Mouse (Mus musculus): ENCODE results near the gene Gng11. TPM values are rescaled to one million over a fixed set of nuclear protein-coding genes. Genes with fewer than 3 reads are reported as not detected.

The Gng11 gene
- polyA plus RNA-seq, 1 experiment, result 10.7 TPM

DNA sequence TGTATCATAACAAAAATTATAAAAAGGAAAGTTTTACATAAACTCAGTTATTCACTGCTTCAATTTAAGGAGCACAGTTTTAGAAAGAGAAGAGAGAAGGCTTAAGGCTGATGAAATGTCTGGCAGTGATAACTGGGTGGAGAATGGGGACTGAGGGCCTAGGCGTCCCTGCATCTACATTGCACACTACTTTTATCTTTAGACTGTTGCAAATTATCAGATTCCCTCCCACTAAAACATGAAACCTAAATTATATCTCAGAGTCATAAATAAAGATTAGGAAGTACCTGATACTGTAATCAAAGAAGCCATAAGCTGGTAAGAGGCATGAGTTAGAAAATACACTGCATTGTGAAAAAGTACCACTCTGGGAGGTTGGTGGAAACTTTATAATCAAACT lies 38.1 kb downstream of the Gng11 start:
- H3ac ChIP-seq (ENCODE audit: control insufficient read depth, insufficient read length, low read depth), result no peak overlapping the region
- no peaks in the 10 kb centered on the region for H3K79me2 ChIP-seq (ENCODE audit: control insufficient read depth, insufficient read depth)
- no peak overlapping the region for H3K4me3 ChIP-seq (ENCODE audit: insufficient read depth, poor library complexity, severe bottlenecking)
- no peaks in the 10 kb centered on the region for H3K79me3 ChIP-seq (ENCODE audit: low read depth)
- TF ChIP-seq MYOD1 (IDR thresholded peaks at IDR 0.05; ENCODE audit: control insufficient read depth, insufficient read length, low read depth), result no peak
- no peaks in the 10 kb centered on the region for H3K36me3 ChIP-seq (ENCODE audit: control insufficient read depth, insufficient read depth)
- no peaks in the 10 kb centered on the region for H3K27me3 ChIP-seq (ENCODE audit: control insufficient read depth, insufficient read depth, insufficient read length)

DNA sequence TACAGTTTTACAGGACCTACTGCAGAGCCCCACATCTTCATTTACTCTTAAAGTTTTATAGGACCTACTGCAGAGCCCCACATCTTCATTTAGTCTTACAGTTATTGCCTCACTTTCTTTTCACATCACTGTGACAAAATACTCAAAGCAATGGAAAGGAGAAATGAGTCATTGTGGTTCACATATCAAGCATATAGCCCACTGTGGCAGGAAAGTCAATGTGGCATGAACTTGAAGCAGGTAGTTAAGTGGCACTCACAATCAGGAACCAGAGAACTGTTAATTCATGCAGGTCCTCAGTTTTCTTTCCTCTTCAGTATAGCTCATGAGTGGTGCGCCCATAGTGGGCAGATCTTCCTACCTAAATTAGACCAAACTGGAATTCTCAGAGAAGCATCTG lies 43.5 kb downstream of the Gng11 start:
- Histone ChIP-seq H3K36me3 (ENCODE audit: control insufficient read depth, insufficient read depth) (no peaks in the 10 kb centered on the region), H3K4me3 (ENCODE audit: insufficient read depth, poor library complexity, severe bottlenecking) (no peak overlapping the region), H3K79me2 (ENCODE audit: control insufficient read depth, insufficient read depth) (no peaks in the 10 kb centered on the region), H3ac (ENCODE audit: control insufficient read depth, insufficient read length, low read depth) (no peak overlapping the region), H3K79me3 (ENCODE audit: low read depth) (no peaks in the 10 kb centered on the region), H3K27me3 (ENCODE audit: control insufficient read depth, insufficient read depth, insufficient read length) (no peaks in the 10 kb centered on the region)
- TF ChIP-seq USF1 (IDR thresholded peaks at IDR 0.05; ENCODE audit: low read depth) (no peak), CEBPB (IDR thresholded peaks at IDR 0.05; ENCODE audit: low read depth) (no peak), CTCF (IDR thresholded peaks at IDR 0.05; ENCODE audit: control insufficient read depth, insufficient read depth, insufficient read length) (no peak), MAX (IDR thresholded peaks at IDR 0.05) (no peak), MYOD1 (IDR thresholded peaks at IDR 0.05; ENCODE audit: control insufficient read depth, insufficient read length, low read depth) (no peak), MYOG (IDR thresholded peaks at IDR 0.05; ENCODE audit: control insufficient read depth, extremely low read depth, insufficient read length) (no peak), FOSL1 (IDR thresholded peaks at IDR 0.05; ENCODE audit: insufficient read depth, low read length, poor library complexity, severe bottlenecking) (no peak)

DNA sequence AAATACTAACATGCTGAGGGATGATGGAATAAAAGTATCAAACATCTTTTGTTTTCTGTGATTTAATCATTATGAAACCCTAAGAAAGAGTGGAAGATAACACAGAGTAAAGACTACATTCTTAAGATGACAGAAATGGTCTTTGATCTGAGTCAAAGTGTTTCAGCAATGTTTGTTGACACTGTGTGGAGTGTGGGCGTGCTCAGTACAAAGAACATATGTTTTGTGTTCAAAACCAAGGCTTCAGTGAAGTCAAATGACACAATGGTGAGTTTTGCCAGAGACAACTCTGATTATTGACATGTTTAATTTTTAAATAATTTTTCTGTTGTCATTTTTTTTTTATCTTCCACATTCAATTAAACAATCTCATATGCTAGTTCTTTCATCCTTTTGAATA lies 49.1 kb downstream of the Gng11 start:
- TF ChIP-seq CEBPB (IDR thresholded peaks at IDR 0.05; ENCODE audit: low read depth) (no peak), CTCF (IDR thresholded peaks at IDR 0.05; ENCODE audit: control insufficient read depth, insufficient read depth, insufficient read length) (no peak), MYOD1 (IDR thresholded peaks at IDR 0.05; ENCODE audit: control insufficient read depth, insufficient read length, low read depth) (no peak), MYOG (IDR thresholded peaks at IDR 0.05; ENCODE audit: control insufficient read depth, extremely low read depth, insufficient read length) (no peak), USF1 (IDR thresholded peaks at IDR 0.05; ENCODE audit: low read depth) (no peak), FOSL1 (IDR thresholded peaks at IDR 0.05; ENCODE audit: insufficient read depth, low read length, poor library complexity, severe bottlenecking) (no peak)
- Histone ChIP-seq H3K27me3 (ENCODE audit: control insufficient read depth, insufficient read depth, insufficient read length) (no peaks in the 10 kb centered on the region), H3K79me3 (ENCODE audit: low read depth) (no peaks in the 10 kb centered on the region), H3ac (ENCODE audit: control insufficient read depth, insufficient read length, low read depth) (no peak overlapping the region), H3K4me3 (ENCODE audit: insufficient read depth, poor library complexity, severe bottlenecking) (no peak overlapping the region), H3K36me3 (ENCODE audit: control insufficient read depth, insufficient read depth) (no peaks in the 10 kb centered on the region), H3K79me2 (ENCODE audit: control insufficient read depth, insufficient read depth) (no peaks in the 10 kb centered on the region)

DNA sequence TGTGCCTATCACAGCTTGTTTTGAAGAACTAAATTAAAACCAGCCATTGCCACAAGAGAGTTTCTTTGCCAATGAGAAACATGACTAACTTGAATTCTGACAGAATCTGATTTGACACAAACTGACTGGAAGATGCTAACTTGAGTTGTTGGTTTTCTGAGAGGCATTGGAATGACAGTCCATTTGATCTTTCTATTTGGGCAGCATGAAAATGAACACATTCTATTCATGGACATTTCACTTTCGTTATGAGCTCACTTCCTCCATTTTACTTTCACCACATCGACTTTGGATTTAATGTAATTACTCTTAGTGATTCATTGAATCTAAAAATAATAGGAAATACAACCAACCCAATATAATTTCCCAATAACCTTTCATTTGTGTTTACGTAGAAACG lies 50.7 kb downstream of the Gng11 start:
- TF ChIP-seq CEBPB (IDR thresholded peaks at IDR 0.05; ENCODE audit: low read depth) (no peak), MYOG (IDR thresholded peaks at IDR 0.05; ENCODE audit: control insufficient read depth, extremely low read depth, insufficient read length) (no peak), USF1 (IDR thresholded peaks at IDR 0.05; ENCODE audit: low read depth) (no peak), FOSL1 (IDR thresholded peaks at IDR 0.05; ENCODE audit: insufficient read depth, low read length, poor library complexity, severe bottlenecking) (no peak)
- H3ac ChIP-seq (ENCODE audit: control insufficient read depth, insufficient read length, low read depth), result no peak overlapping the region
- H3K79me3 ChIP-seq (ENCODE audit: low read depth), result no peaks in the 10 kb centered on the region
- H3K79me2 ChIP-seq (ENCODE audit: control insufficient read depth, insufficient read depth), result no peaks in the 10 kb centered on the region
- no peaks in the 10 kb centered on the region for H3K36me3 ChIP-seq (ENCODE audit: control insufficient read depth, insufficient read depth)
- H3K4me3 ChIP-seq (ENCODE audit: insufficient read depth, poor library complexity, severe bottlenecking), result no peak overlapping the region
- H3K27me3 ChIP-seq (ENCODE audit: control insufficient read depth, insufficient read depth, insufficient read length), result no peaks in the 10 kb centered on the region

Other genes with a start within 250 kb of the Gng11 start
- not detected for gene Calcr, start 239.2 kb upstream of the Gng11 start, polyA plus RNA-seq (2012; fragmentation: generic; extraction: Trizol)
- gene Tfpi2, start 15.0 kb upstream of the Gng11 start, polyA plus RNA-seq (2012; fragmentation: generic; extraction: Trizol), result 0.04 TPM
- not detected for gene Gngt1, start 10.1 kb upstream of the Gng11 start, polyA plus RNA-seq (2012; fragmentation: generic; extraction: Trizol)
- 23.7 TPM for gene Bet1, start 83.1 kb downstream of the Gng11 start, polyA plus RNA-seq (2012; fragmentation: generic; extraction: Trizol)